ENCODE assay signal across 25 mouse cellular contexts in genomic region chr2:126583960-126584359, GRCm38 (mm10). TPM values are rescaled to one million over a fixed set of nuclear protein-coding genes. Genes with fewer than 3 reads are reported as not detected.
"Had no signal": no experiment of that assay in that cellular context is flagged by ENCODE, and none has a peak within 500 bp of the region (broad histone marks: within the 10 kb centered on the region; RNA-seq: fewer than 3 reads in every experiment).

No protein-coding gene starts in this region.

- H3K27ac ChIP-seq: kidney, embryonic 15.5 days; limb, embryonic 10.5 days; limb, embryonic 13.5 days; liver, embryonic 12.5 days; liver, embryonic 15.5 days; lung, embryonic 15.5 days; midbrain, embryonic 13.5 days; neural tube, embryonic 13.5 days; stomach, embryonic 15.5 days had no signal

- H3K4me1 ChIP-seq: kidney, embryonic 15.5 days; limb, embryonic 10.5 days; liver, embryonic 12.5 days; liver, embryonic 15.5 days; lung, embryonic 15.5 days; midbrain, embryonic 13.5 days; neural tube, embryonic 13.5 days; stomach, embryonic 15.5 days had no signal

- H3K9me3 ChIP-seq: kidney, embryonic 15.5 days; limb, embryonic 10.5 days; limb, embryonic 13.5 days; liver, embryonic 12.5 days; liver, embryonic 15.5 days; lung, embryonic 15.5 days; midbrain, embryonic 13.5 days; neural tube, embryonic 13.5 days; stomach, embryonic 15.5 days had no signal

- ATAC-seq: intestine, postnatal 0 days; liver, embryonic 12.5 days; midbrain, embryonic 13.5 days; midbrain, embryonic 16.5 days had no signal

- H3K36me3 ChIP-seq: kidney, embryonic 15.5 days; limb, embryonic 10.5 days; limb, embryonic 13.5 days; lung, embryonic 15.5 days; stomach, embryonic 15.5 days had no signal

- H3K9ac ChIP-seq: kidney, embryonic 15.5 days; limb, embryonic 13.5 days; liver, embryonic 12.5 days; liver, embryonic 15.5 days; lung, embryonic 15.5 days; midbrain, embryonic 13.5 days; neural tube, embryonic 13.5 days; stomach, embryonic 15.5 days had no signal

- H3K4me3 ChIP-seq: kidney, embryonic 15.5 days; limb, embryonic 10.5 days; limb, embryonic 13.5 days; liver, embryonic 12.5 days; liver, embryonic 15.5 days; lung, embryonic 15.5 days; midbrain, embryonic 13.5 days; myocyte; neural tube, embryonic 13.5 days; stomach, embryonic 15.5 days had no signal

- H3K27me3 ChIP-seq: kidney, embryonic 15.5 days; limb, embryonic 13.5 days; liver, embryonic 12.5 days; liver, embryonic 15.5 days; lung, embryonic 15.5 days; midbrain, embryonic 13.5 days; neural tube, embryonic 13.5 days; stomach, embryonic 15.5 days had no signal

- DNase-seq: kidney, adult 8-10 months; kidney, postnatal 10 days; kidney, postnatal 36 days; liver; lung, adult 18-20 months; lung, postnatal 10 days; lung, postnatal 36 days; retina, postnatal 1 day; right cerebral cortex, postnatal 25 days; spleen, adult 18-20 months; thymus, adult 2 months; thymus, postnatal 25 days had no signal

- H3K4me2 ChIP-seq: kidney, embryonic 15.5 days; limb, embryonic 13.5 days; liver, embryonic 12.5 days; liver, embryonic 15.5 days; lung, embryonic 15.5 days; midbrain, embryonic 13.5 days; neural tube, embryonic 13.5 days; stomach, embryonic 15.5 days had no signal

RNA-seq across cellular contexts. Expression of gene Slc27a2, which starts 31.8 kb away (rescaled TPM):
- total RNA-seq: monocyte, adult 5-6 weeks had no signal
- polyA plus RNA-seq: myocyte had no signal
